Mouse (Mus musculus): ENCODE measurements around the gene Ptger2. TPM values are rescaled to one million over a fixed set of nuclear protein-coding genes. Genes with fewer than 3 reads are reported as not detected.

Ptger2 gene
- polyA plus RNA-seq (2012; fragmentation: generic; extraction: Trizol), result not detected

DNA sequence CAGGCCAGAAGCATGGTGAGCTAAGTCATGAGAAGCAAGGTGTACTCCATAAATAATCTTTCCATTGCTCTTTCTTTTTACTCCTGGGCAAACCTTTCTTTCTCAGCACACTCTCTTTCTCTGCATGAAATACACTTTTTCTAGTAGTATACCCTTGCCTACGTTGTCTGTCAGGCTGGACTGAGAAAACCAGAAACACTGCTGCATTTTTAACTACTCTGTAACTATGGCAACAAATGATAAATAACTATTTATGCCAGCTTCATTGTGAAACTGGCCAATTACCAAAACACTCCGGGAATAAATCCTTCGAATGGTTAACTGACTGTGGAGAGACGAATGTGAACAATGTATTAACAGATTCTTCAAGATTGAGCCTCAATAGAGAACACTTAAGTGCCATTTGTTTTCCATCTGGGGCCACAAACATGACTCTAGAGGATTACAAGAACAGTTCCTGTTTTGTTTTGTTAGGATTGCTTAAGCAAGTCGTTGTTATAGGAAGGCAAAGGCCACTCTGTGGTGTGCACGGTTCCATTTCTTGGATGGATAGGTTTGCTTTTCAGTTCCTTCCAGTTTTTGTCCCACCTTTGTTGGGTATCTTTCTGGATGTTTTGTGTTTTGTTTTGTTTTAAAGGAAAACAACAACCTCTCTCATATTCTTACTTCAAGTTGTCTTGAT, at the start of gene Ptger2:
Gene Ptger2 (plus strand): TSS at position 522 of the 682 bp plus-strand sequence.

Other genes with a start within 250 kb of the Ptger2 start
- not detected for gene Gm8267, start 237.9 kb upstream of the Ptger2 start, polyA plus RNA-seq (2012; fragmentation: generic; extraction: Trizol)
- not detected for gene Ptgdr, start 128.8 kb upstream of the Ptger2 start, polyA plus RNA-seq (2012; fragmentation: generic; extraction: Trizol)
- under 1 TPM; 0.07 to 0.34 TPM for gene Gpr137c, start 231.5 kb downstream of the Ptger2 start, polyA plus RNA-seq (2012; fragmentation: generic; extraction: Trizol)
- gene Txndc16, start 232.1 kb downstream of the Ptger2 start, polyA plus RNA-seq (2012; fragmentation: generic; extraction: Trizol), result 1 to 10 TPM in 1 of 2 experiments, under 1 TPM in 1; 0.36 to 5.6 TPM